Mouse (Mus musculus) mature B cell (primary cell): ENCODE measurements around the gene Ppp2r5e.

Experiments
- in situ Hi-C: fragments of 300-500 bp; cut with MboI; formaldehyde crosslinking; loops from 2 replicates; pipeline ENCODE4 v1.14.3; 2019

Gene Ppp2r5e

GRCm38 (mm10) chr12:75429685-75430396 is 166.2 kb downstream of the Ppp2r5e start:
- in situ Hi-C loops: no loop called here

- in situ Hi-C loops: no loop called here
Observed at GRCm38 (mm10) chr12:75428719-75429118, 167.3 kb downstream of the Ppp2r5e start.

- in situ Hi-C loops: no loop called here
Observed at GRCm38 (mm10) chr12:75425882-75426281, 170.2 kb downstream of the Ppp2r5e start.

GRCm38 (mm10) chr12:75424817-75425216 is 171.2 kb downstream of the Ppp2r5e start:
- in situ Hi-C loops: no loop called here

- in situ Hi-C loops: no loop called here
Observed at GRCm38 (mm10) chr12:75424359-75424758, 171.7 kb downstream of the Ppp2r5e start.

GRCm38 (mm10) chr12:75416681-75417080 is 179.4 kb downstream of the Ppp2r5e start, which contains the start of gene Gphb5:
Gphb5 (minus strand) TSS chr12:75416781.
- in situ Hi-C loops: no loop called here

GRCm38 (mm10) chr12:75414991-75415390 is 181.1 kb downstream of the Ppp2r5e start:
- in situ Hi-C loops: no loop called here

GRCm38 (mm10) chr12:75412964-75413363 is 183.1 kb downstream of the Ppp2r5e start:
- in situ Hi-C loops: no loop called here
